In genomic region chr1:38634081-38634480, GRCm38 (mm10) we compare ENCODE assay signal across 28 mouse cellular contexts. TPM values are rescaled to one million over a fixed set of nuclear protein-coding genes. Genes with fewer than 3 reads are reported as not detected.
A peak's percentile ranks its signal among the peaks of the same experiment; 100 is the strongest.
DNase-seq lines count a peak whose midpoint lies in the region; ATAC-seq lines count a peak whose summit lies in the region.
"Had no signal": no experiment of that assay in that cellular context is flagged by ENCODE, and none has a peak within 500 bp of the region (broad histone marks: within the 10 kb centered on the region; RNA-seq: fewer than 3 reads in every experiment).

No protein-coding gene starts in this region.

- ATAC-seq in embryonic facial prominence, embryonic 15.5 days (ENCODE audit: insufficient number of reproducible peaks, low FRiP score, low TSS enrichment, low read depth): 0 out of 2 replicates have a peak, but pooled peaks have one; percentile 43
- ATAC-seq in hindbrain, embryonic 12.5 days (ENCODE audit: low FRiP score): no peak
- ATAC-seq in common myeloid progenitor, adult 5-6 weeks (replicated peaks; ENCODE audit: low read depth, poor library complexity, severe bottlenecking): peak; percentile 79
- peak; percentile 96 for ATAC-seq in megakaryocyte-erythroid progenitor cell, adult 5-6 weeks (replicated peaks; ENCODE audit: low FRiP score, low TSS enrichment, poor library complexity, severe bottlenecking)
- ATAC-seq: hindbrain, embryonic 16.5 days; midbrain, embryonic 15.5 days had no signal

- no peaks in the 10 kb centered on the region for H3K9me3 ChIP-seq in embryonic facial prominence, embryonic 15.5 days (replicated peaks)
- H3K9me3 ChIP-seq in embryonic facial prominence, embryonic 10.5 days: no peaks in the 10 kb centered on the region
- H3K9me3 ChIP-seq in hindbrain, embryonic 10.5 days: no peaks in the 10 kb centered on the region
- H3K9me3 ChIP-seq in hindbrain, embryonic 12.5 days (replicated peaks): no peaks in the 10 kb centered on the region
- H3K9me3 ChIP-seq: heart, embryonic 13.5 days; kidney, embryonic 15.5 days; midbrain, embryonic 10.5 days; midbrain, embryonic 15.5 days had no signal

- H3K4me2 ChIP-seq in embryonic facial prominence, embryonic 15.5 days (replicated peaks): no peak overlapping the region
- no peak overlapping the region for H3K4me2 ChIP-seq in hindbrain, embryonic 12.5 days (replicated peaks)
- H3K4me2 ChIP-seq: heart, embryonic 13.5 days; kidney, embryonic 15.5 days; midbrain, embryonic 15.5 days had no signal

- H3K36me3 ChIP-seq in embryonic facial prominence, embryonic 15.5 days: no peaks in the 10 kb centered on the region
- H3K36me3 ChIP-seq in embryonic facial prominence, embryonic 10.5 days (replicated peaks): no peaks in the 10 kb centered on the region
- no peaks in the 10 kb centered on the region for H3K36me3 ChIP-seq in hindbrain, embryonic 10.5 days
- no peaks in the 10 kb centered on the region for H3K36me3 ChIP-seq in hindbrain, embryonic 12.5 days
- H3K36me3 ChIP-seq: heart, embryonic 13.5 days; kidney, embryonic 15.5 days; midbrain, embryonic 10.5 days; midbrain, embryonic 15.5 days had no signal

- H3K27me3 ChIP-seq in embryonic facial prominence, embryonic 15.5 days: peaks cover 4% of the 10 kb centered on the region; the same call in 1 of the 2 replicates
- H3K27me3 ChIP-seq in embryonic facial prominence, embryonic 10.5 days (replicated peaks; ENCODE audit: low read depth, poor library complexity, severe bottlenecking): peaks cover 23% of the 10 kb centered on the region
- H3K27me3 ChIP-seq in hindbrain, embryonic 10.5 days (ENCODE audit: insufficient read depth, poor library complexity, severe bottlenecking): peaks cover 9% of the 10 kb centered on the region; the same call in 1 of the 2 replicates
- no peaks in the 10 kb centered on the region for H3K27me3 ChIP-seq in hindbrain, embryonic 12.5 days
- H3K27me3 ChIP-seq: CH12.LX; midbrain, embryonic 15.5 days had no signal

- H3K27ac ChIP-seq in embryonic facial prominence, embryonic 15.5 days (replicated peaks): no peak overlapping the region
- no peak overlapping the region for H3K27ac ChIP-seq in embryonic facial prominence, embryonic 10.5 days (replicated peaks)
- 0 out of 2 replicates have a peak overlapping the region, but pooled peaks have one; percentile 40 for H3K27ac ChIP-seq in hindbrain, embryonic 10.5 days
- H3K27ac ChIP-seq in hindbrain, embryonic 12.5 days: no peak overlapping the region
- H3K27ac ChIP-seq: heart, embryonic 13.5 days; kidney, embryonic 15.5 days; liver, embryonic 14.5 days; midbrain, embryonic 10.5 days; midbrain, embryonic 15.5 days had no signal

- intact Hi-C loops in gastrocnemius, postnatal 14 days (cut with DNase I; ENCODE audit: low total_unique reads): no loop called here

- DNase-seq in embryonic facial prominence, embryonic 10.5 days (ENCODE audit: low spot score): no peak
- no peak for DNase-seq in hindbrain, embryonic 10.5 days (ENCODE audit: low spot score)
- DNase-seq in gastrocnemius, postnatal 14 days: no peak
- DNase-seq: adrenal gland, postnatal 14 days; cerebellum, adult 11 months; cerebellum, adult 9-10 months; gastrocnemius, postnatal 10 days; heart, adult 18-20 months; heart, postnatal 10 days; kidney, adult 18-20 months; kidney, postnatal 25 days; lung, adult 2 months; lung, postnatal 10 days; right cerebral cortex, postnatal 25 days; spleen, adult 18-20 months; thymus, postnatal 14 days had no signal

- H3K4me1 ChIP-seq in embryonic facial prominence, embryonic 15.5 days: peaks cover 5% of the 10 kb centered on the region
- H3K4me1 ChIP-seq in embryonic facial prominence, embryonic 10.5 days: peaks cover 52% of the 10 kb centered on the region
- peaks cover 70% of the 10 kb centered on the region for H3K4me1 ChIP-seq in hindbrain, embryonic 10.5 days (replicated peaks)
- H3K4me1 ChIP-seq in hindbrain, embryonic 12.5 days: peaks cover 29% of the 10 kb centered on the region
- H3K4me1 ChIP-seq: heart, embryonic 13.5 days had no signal

- H3K4me3 ChIP-seq in embryonic facial prominence, embryonic 15.5 days (replicated peaks): no peak overlapping the region
- no peak overlapping the region for H3K4me3 ChIP-seq in embryonic facial prominence, embryonic 10.5 days
- no peak overlapping the region for H3K4me3 ChIP-seq in hindbrain, embryonic 10.5 days
- no peak overlapping the region for H3K4me3 ChIP-seq in hindbrain, embryonic 12.5 days
- H3K4me3 ChIP-seq: heart, embryonic 13.5 days; kidney, embryonic 15.5 days; midbrain, embryonic 10.5 days; midbrain, embryonic 15.5 days had no signal

- 78% methylated on average over 7 of the region's 7 CpGs for WGBS in embryonic facial prominence, embryonic 15.5 days
- 91% methylated on average over 7 of the region's 7 CpGs for WGBS in embryonic facial prominence, embryonic 10.5 days
- 91% methylated on average over 7 of the region's 7 CpGs for WGBS in hindbrain, embryonic 10.5 days
- WGBS in hindbrain, embryonic 12.5 days: 91% methylated on average over 7 of the region's 7 CpGs

- no peak overlapping the region for H3K9ac ChIP-seq in embryonic facial prominence, embryonic 15.5 days
- no peak overlapping the region for H3K9ac ChIP-seq in hindbrain, embryonic 12.5 days
- H3K9ac ChIP-seq: heart, embryonic 13.5 days; kidney, embryonic 15.5 days; liver, embryonic 14.5 days; midbrain, embryonic 15.5 days had no signal

RNA-seq across cellular contexts. Expression of gene Aff3, which starts 30.7 kb away (rescaled TPM):
- polyA plus RNA-seq in embryonic facial prominence, embryonic 15.5 days (2015; fragmentation: Nextera tagmentation; extraction: Ambion mirVana): 15.4 and 16.0 TPM in 2 replicates
- polyA plus RNA-seq in embryonic facial prominence, embryonic 10.5 days (2016; fragmentation: Nextera tagmentation; extraction: Ambion mirVana): 8.7 and 9.7 TPM in 2 replicates
- 7.8 and 11.4 TPM in 2 replicates for polyA plus RNA-seq in hindbrain, embryonic 10.5 days (2016; fragmentation: Nextera tagmentation; extraction: Ambion mirVana)
- polyA plus RNA-seq in hindbrain, embryonic 12.5 days (2016; fragmentation: Nextera tagmentation; extraction: Ambion mirVana): 45.1 and 45.2 TPM in 2 replicates
- total RNA-seq in common myeloid progenitor, adult 5-6 weeks (2017): 99.9 and 115 TPM in 2 replicates
- total RNA-seq in megakaryocyte-erythroid progenitor cell, adult 5-6 weeks (2014; fragmentation: Nextera tagmentation): 34.5 and 39.3 TPM in 2 replicates
- total RNA-seq in megakaryocyte-erythroid progenitor cell, adult 5-6 weeks (2017): 14.2 and 65.8 TPM in 2 replicates
- total RNA-seq in gastrocnemius, postnatal 14 days (2021): 1 to 10 TPM; 3.4 to 3.7 TPM
- polyA plus RNA-seq: C2C12 had no signal
